Comparison of ENCODE assay signal across 12 mouse cellular contexts in the genomic region with DNA sequence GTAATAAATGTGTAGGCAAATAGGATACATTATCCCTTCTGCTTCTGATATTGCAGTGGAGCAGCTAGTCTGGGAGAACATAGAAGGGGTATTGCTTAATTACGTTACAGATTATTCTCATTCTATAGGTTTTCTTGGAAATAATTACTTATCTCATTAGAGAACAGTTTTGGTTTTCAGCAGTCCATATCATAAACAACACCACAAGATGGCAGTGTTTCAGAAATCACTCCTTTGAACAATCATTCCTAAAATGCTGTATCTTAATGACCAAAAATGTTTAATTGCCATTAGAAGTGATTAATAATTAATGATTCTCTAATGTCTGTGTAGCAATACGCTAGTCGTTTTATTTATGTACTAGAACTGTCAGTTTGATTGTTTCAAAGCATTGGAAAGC.
A peak's percentile ranks its signal among the peaks of the same experiment; 100 is the strongest.
DNase-seq lines count a peak whose midpoint lies in the region; ATAC-seq and TF ChIP-seq lines count a peak whose summit lies in the region.
"Had no signal": no experiment of that assay in that cellular context is flagged by ENCODE, and none has a peak within 500 bp of the region (broad histone marks: within the 10 kb centered on the region; RNA-seq: fewer than 3 reads in every experiment).

No protein-coding gene starts in this region.

- H3K9me3 ChIP-seq in heart, postnatal 0 days (replicated peaks; ENCODE audit: control insufficient read depth, low read length) = no peaks in the 10 kb centered on the region
- H3K9me3 ChIP-seq in lung, embryonic 14.5 days (ENCODE audit: low read depth, low read length) = no peaks in the 10 kb centered on the region
- H3K9me3 ChIP-seq: lung, embryonic 15.5 days had no signal

- 48% methylated on average over 3 of the region's 3 CpGs for WGBS in heart, postnatal 0 days
- 45% methylated on average over 3 of the region's 3 CpGs for WGBS in lung, embryonic 14.5 days

- ATAC-seq in heart, postnatal 0 days (ENCODE audit: insufficient read depth, low read depth) = no peak
- ATAC-seq in lung, embryonic 14.5 days (ENCODE audit: insufficient read depth) = no peak

- no peak overlapping the region for H3K27ac ChIP-seq in heart, postnatal 0 days (ENCODE audit: low read depth)
- no peak overlapping the region for H3K27ac ChIP-seq in lung, embryonic 14.5 days (ENCODE audit: low read depth)
- H3K27ac ChIP-seq: lung, embryonic 15.5 days had no signal

- H3K9ac ChIP-seq in heart, postnatal 0 days (replicated peaks; ENCODE audit: low read depth, low read length) = no peak overlapping the region
- no peak overlapping the region for H3K9ac ChIP-seq in lung, embryonic 14.5 days
- H3K9ac ChIP-seq: lung, embryonic 15.5 days had no signal

- no peaks in the 10 kb centered on the region for H3K27me3 ChIP-seq in heart, postnatal 0 days (ENCODE audit: control insufficient read depth, insufficient read depth, low read length)
- H3K27me3 ChIP-seq in lung, embryonic 14.5 days (ENCODE audit: insufficient read depth, low read length) = no peaks in the 10 kb centered on the region
- H3K27me3 ChIP-seq: CH12.LX; lung, embryonic 15.5 days had no signal

- no peak overlapping the region for H3K4me2 ChIP-seq in heart, postnatal 0 days (ENCODE audit: low read depth, low read length)
- no peak overlapping the region for H3K4me2 ChIP-seq in lung, embryonic 14.5 days
- H3K4me2 ChIP-seq: lung, embryonic 15.5 days had no signal

- DNase-seq in heart, postnatal 0 days (ENCODE audit: low spot score) = no peak
- no peak for DNase-seq in heart, postnatal 4 days
- peak; percentile 41 for DNase-seq in lung, embryonic 14.5 days
- DNase-seq in lung, postnatal 14 days = no peak
- peak; percentile 10 for DNase-seq in adipocyte (ENCODE audit: low spot score)
- DNase-seq in retina, embryonic 14.5 days (ENCODE audit: low spot score) = peak; percentile 55
- DNase-seq in gastrocnemius, adult 8-10 months (ENCODE audit: low spot score in 2 of 2) = no peak
- DNase-seq: gastrocnemius, postnatal 36 days; heart, postnatal 36 days; kidney, postnatal 14 days had no signal

- TF ChIP-seq EP300 in heart, postnatal 0 days (IDR thresholded peaks at IDR 0.05; ENCODE audit: low read depth) = no peak

- peak; percentile 36; the same call in 1 of the 2 replicates for TF ChIP-seq CTCF in heart, postnatal 0 days (IDR thresholded peaks at IDR 0.05; ENCODE audit: low read depth)
- peak; percentile 34 for TF ChIP-seq CTCF in lung, embryonic 14.5 days (IDR thresholded peaks at IDR 0.05; ENCODE audit: low read depth)

- H3K4me1 ChIP-seq in heart, postnatal 0 days (ENCODE audit: control insufficient read depth, insufficient read depth) = no peaks in the 10 kb centered on the region
- H3K4me1 ChIP-seq in lung, embryonic 14.5 days (ENCODE audit: insufficient read depth) = no peaks in the 10 kb centered on the region
- H3K4me1 ChIP-seq: lung, embryonic 15.5 days had no signal

- no peaks in the 10 kb centered on the region for H3K36me3 ChIP-seq in heart, postnatal 0 days (replicated peaks; ENCODE audit: control insufficient read depth, insufficient read depth, low read length)
- no peaks in the 10 kb centered on the region for H3K36me3 ChIP-seq in lung, embryonic 14.5 days (ENCODE audit: insufficient read depth)
- H3K36me3 ChIP-seq: lung, embryonic 15.5 days had no signal

- H3K4me3 ChIP-seq in heart, postnatal 0 days (ENCODE audit: low read depth, low read length) = no peak overlapping the region
- H3K4me3 ChIP-seq in lung, embryonic 14.5 days (ENCODE audit: low read depth, low read length) = no peak overlapping the region
- H3K4me3 ChIP-seq: lung, embryonic 15.5 days had no signal

Comparison
In these comparisons a context has a peak if more than half of its experiments do, and no peak if none do; other contexts are left out.
1. DNase-seq: peak in lung, embryonic 14.5 days (single experiment), adipocyte (single experiment) and retina, embryonic 14.5 days (single experiment); none in heart, postnatal 0 days (single experiment), heart, postnatal 4 days (single experiment), lung, postnatal 14 days (single experiment) and gastrocnemius, adult 8-10 months (0 of 2).